Mouse (Mus musculus) neutrophil, adult 5-6 weeks (primary cell): ENCODE results near the gene Atcay. TPM values are rescaled to one million over a fixed set of nuclear protein-coding genes. Genes with fewer than 3 reads are reported as not detected.
"Not testable (repeated sequence)": the region's sequence is repeated elsewhere in the genome, so short reads cannot be mapped to it uniquely, and the experiment has no call there.

ENCODE experiments used
- ATAC-seq: fragments of 151-379, 151-347 bp; 2 replicates; pipeline ENCODE4 v1.8.0; 2017; ENCODE audit warnings: mild to moderate bottlenecking, moderate TSS enrichment; ENCODE audit not compliant: insufficient number of reproducible peaks, poor library complexity, low FRiP score, severe bottlenecking; ENCODE audit errors: extremely low read depth
- total RNA-seq: library from RNA; stranded (forward); fragments of 200-1000 nt; gene quantifications from 2 replicates; pipeline ENCODE4 v1.2.3, GENCODE M21; 2017

Gene Atcay
- total RNA-seq, 1 experiment from 2014 or later, result not detected

- ATAC-seq, result no peak
Measured at GRCm38 (mm10) chr10:81245166-81245565, 14.5 kb upstream of the Atcay start.

- ATAC-seq, result peak; percentile 86
Measured at GRCm38 (mm10) chr10:81244595-81244994, 14.0 kb upstream of the Atcay start.

GRCm38 (mm10) chr10:81244146-81244545 lies 13.5 kb upstream of the Atcay start:
- no peak for ATAC-seq

- no peak for ATAC-seq
Measured at GRCm38 (mm10) chr10:81242021-81242420, 11.4 kb upstream of the Atcay start.

- ATAC-seq, result no peak
Measured at GRCm38 (mm10) chr10:81240876-81241275, 10.2 kb upstream of the Atcay start.

GRCm38 (mm10) chr10:81238618-81239017 lies 8.0 kb upstream of the Atcay start:
- no peak for ATAC-seq

GRCm38 (mm10) chr10:81236471-81237268 lies 6.0 kb upstream of the Atcay start:
- no peak for ATAC-seq

GRCm38 (mm10) chr10:81234206-81234605 lies 3.6 kb upstream of the Atcay start:
- ATAC-seq, result no peak

- no peak for ATAC-seq
Measured at GRCm38 (mm10) chr10:81233226-81233585, 2.6 kb upstream of the Atcay start.

GRCm38 (mm10) chr10:81232580-81233225 lies 2.1 kb upstream of the Atcay start, which contains the start of gene Zfr2:
Gene Zfr2, plus strand, starts transcription at chr10:81233155.
- peak; percentile 81 for ATAC-seq

- no peak for ATAC-seq
Measured at GRCm38 (mm10) chr10:81231436-81231835, 803 bp upstream of the Atcay start.

- ATAC-seq, result no peak
Measured at GRCm38 (mm10) chr10:81229735-81230437, 747 bp downstream of the Atcay start.

- ATAC-seq, result not testable (repeated sequence)
Measured at GRCm38 (mm10) chr10:81223731-81224130, 6.9 kb downstream of the Atcay start.

- peak; percentile 50; the same call in 1 of the 2 replicates for ATAC-seq
Measured at GRCm38 (mm10) chr10:81221402-81222015, 9.1 kb downstream of the Atcay start.

- ATAC-seq, result peak; percentile 68
Measured at GRCm38 (mm10) chr10:81217964-81218363, 12.7 kb downstream of the Atcay start.

- not testable (repeated sequence) for ATAC-seq
Measured at GRCm38 (mm10) chr10:81217267-81217666, 13.4 kb downstream of the Atcay start.

- no peak for ATAC-seq
Measured at GRCm38 (mm10) chr10:81216810-81217209, 13.8 kb downstream of the Atcay start.

GRCm38 (mm10) chr10:81216260-81216659 lies 14.4 kb downstream of the Atcay start:
- no peak for ATAC-seq

- no peak for ATAC-seq
Measured at GRCm38 (mm10) chr10:81210154-81210553, 20.5 kb downstream of the Atcay start.
